Mouse (Mus musculus) kidney, adult 2 months (tissue): ENCODE results near the gene Ccdc162.

ENCODE experiments used
- CTCF ChIP-seq: fragments of 200-500 bp; conservative IDR thresholded peaks from 2 replicates; pipeline ENCODE4 v1.5.1; 2011; ENCODE audit warnings: low read depth, mild to moderate bottlenecking, control low read depth, low read length, moderate library complexity, mixed read lengths; ENCODE audit not compliant: insufficient read depth, insufficient read length
- POLR2A ChIP-seq: fragments of 200-500 bp; IDR thresholded peaks from one replicate; pipeline ENCODE4 v1.6.1; 2011; ENCODE audit warnings: low read depth, low read length, control low read depth

GRCm38 (mm10) chr10:41651532-41651931 lies 64.9 kb downstream of the Ccdc162 start:
- no peak for TF ChIP-seq CTCF
- no peak for TF ChIP-seq POLR2A
